Mouse (Mus musculus): Measurements from ENCODE around the gene Eml3.

Gene Eml3

DNA sequence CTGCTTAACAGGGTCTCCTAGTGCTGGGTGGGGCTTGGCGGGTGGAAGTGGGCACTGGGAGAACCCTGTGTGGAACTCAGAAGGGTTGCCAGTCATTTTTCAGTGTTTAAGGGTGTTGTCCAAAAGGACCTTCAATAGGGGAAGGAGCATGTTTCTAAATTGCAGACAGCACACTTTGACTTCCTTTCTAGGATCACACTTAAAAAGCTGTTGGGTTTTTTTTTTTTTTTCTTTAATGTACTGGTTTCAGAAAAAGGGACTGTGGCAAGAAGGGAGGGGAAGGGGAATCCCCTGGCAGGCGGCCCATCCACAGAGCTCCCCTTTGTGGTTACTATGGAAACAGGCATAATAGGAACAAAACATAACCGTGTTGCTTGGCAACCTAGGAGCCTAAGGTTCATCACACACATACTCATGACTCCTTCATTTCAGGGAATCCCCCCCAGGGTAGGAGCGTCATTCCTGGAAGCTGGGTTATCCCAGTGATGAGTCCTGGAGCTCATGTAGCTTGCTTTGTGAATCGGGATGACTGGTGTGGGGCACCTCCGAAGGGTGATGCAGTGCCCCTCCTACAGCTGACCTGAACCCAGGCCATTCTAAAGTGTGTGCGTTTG is 55.0 kb downstream of the Eml3 start:
- CTCF ChIA-PET = interaction anchor here (0.6 to 0.7 kb wide), 4 partner anchors 56 to 293 kb away, joined by 3 to 5 read pairs (median 4); partner anchors contain the start of gene Tmem179b

DNA sequence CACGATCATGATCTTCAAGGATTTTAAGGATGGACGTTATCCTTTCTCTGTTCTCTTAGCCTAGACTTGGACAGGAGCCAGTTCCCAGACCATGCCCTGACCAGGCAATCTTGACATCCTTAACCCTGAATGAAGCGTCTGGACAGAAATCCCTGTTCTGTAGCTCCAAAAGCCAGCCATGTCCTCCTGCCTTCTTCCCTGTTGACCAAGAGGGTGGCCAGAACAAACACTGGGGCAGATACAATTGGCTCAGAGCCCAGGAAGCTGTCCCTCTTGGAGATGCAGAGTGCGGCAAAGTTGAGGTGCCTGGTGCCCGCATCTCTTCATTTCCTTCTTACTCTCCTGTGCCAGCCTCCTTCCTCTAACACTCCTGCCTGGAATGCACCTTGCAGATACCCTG is 56.5 kb downstream of the Eml3 start:
- CTCF ChIA-PET = no interaction called here

DNA sequence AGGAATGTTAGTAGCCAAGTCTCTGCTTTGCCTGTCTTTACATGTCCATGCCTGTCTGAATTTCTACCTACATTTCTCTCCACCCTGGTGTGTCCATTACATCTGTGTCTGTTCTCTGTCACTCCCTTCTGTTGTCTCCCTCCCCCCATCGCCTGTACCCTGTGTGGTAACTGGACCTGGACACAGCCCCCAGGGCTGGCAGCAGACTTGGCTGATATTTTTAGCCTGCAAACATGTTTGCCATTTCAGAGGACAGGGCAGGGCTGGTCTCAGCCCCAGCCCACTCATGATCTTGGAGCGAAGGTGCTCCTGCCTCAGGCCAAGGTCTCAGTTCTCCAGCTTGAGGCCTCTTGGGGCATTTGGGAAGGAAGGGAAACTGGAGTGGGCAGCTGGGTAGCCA is 58.5 kb downstream of the Eml3 start:
- CTCF ChIA-PET = no interaction called here

DNA sequence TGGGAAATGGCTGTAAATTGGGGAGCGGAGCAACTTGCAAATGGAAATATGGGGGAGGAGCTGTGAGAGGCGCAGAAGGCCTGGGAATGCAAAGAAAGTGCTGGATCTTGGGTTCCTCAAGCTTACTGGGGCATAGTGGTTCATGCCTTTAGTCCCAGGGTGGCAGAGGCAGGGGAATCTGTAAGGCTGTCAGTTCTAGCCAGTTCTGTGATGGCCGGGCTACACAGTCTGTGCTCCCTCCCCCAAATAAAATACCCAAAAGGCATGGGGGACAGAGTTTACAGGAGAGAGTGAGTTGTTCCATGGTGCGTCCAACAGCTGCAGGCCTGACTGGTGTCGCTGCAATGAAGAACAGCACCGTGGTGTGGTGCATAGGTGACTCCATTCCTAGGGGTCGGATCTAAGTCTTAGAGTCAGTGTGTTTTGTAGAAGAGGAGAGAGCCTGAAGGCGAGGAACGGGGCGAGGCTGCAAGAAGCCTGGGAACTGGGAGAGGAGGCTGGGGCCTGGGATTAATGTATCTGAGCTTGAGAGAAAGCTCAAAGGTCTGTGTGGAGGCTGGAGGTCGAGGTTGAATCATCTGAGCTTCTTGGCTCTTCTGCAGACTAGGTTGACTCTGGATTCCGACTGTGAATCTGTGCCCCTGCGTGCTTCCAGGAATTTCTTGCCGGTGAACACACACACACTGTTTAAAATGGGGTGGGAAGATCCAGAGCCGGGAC is 59.2 kb downstream of the Eml3 start:
- CTCF ChIA-PET = interaction anchor here (1.2 kb wide), 1 partner anchor 15 kb away, joined by 4 read pairs; no protein-coding TSS in a partner anchor

DNA sequence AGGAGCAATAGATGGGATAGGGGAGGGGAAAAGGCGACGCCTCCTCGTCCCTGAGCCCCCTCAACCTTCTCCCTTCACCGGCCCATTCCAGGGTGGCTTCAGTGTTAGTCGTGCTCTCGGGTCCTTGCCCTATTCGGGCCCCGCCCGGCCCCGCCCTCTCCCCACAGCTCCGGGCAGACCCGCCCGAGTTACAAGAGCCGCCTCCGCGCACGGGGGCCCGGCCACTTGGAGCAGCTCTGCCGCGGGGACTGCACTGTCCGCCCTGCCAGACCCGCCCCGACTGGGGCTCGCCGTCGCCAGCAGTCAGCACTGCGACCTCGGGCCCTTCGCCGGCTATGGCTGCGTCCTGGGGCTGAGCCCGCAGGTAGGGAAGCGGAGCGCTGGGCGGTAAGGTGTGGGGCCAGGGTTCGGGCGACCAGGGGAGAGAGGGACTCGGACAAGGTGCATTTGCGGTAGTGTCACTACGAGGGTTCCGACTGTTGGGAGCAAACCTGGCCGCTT is 59.8 kb downstream of the Eml3 start, which contains the start of gene Ahnak:
TSS of gene Ahnak (plus strand) at position 219 of the 501 bp plus-strand sequence.
- CTCF ChIA-PET = interaction anchor here (1.2 kb wide), 1 partner anchor 15 kb away, joined by 4 read pairs; no protein-coding TSS in a partner anchor

DNA sequence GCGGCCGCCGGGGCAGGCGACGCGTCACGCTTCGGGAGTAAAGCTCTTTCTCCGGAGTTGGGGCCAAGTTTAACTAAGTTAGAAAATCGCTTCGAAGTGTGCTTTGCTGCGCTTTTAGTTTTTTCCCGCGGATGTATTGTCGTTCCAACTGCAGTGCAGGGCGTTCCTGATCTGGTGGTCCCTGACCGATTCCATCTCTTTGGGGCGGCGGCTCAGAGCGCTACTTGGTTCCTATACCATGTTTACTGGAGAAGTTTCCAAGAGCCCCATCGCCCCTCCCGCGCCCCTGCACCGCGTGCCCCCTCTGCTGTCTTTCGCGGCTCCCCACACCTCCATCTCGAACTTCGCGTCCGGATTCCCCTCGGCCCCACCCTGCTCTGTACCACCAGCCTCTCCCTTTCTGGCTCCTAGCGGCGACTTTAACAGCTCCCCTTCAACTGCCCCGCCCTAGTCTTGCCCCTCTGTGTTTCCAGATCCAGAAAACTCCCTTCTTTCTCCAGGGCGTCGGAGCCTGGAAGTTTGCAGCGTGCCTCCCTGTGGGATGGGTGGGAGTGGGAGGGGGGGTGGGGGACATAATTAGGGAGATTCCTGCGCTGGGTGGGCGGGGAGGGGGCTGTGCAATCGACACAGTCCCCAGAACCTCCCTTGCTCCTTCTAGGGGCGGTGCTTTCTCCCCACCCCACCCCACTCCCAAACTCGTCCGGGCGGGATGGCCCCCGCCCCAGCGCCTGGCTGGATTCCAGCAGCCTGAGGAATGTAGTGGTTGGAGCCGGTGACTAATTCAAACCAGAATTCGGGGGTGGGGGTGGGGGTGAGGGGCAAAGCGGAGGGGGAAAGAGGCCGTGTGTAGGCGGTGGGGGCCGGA is 60.4 kb downstream of the Eml3 start:
- CTCF ChIA-PET = interaction anchor here (0.6 to 1.2 kb wide), 2 partner anchors 14 to 94 kb away, joined by 3 to 4 read pairs; no protein-coding TSS in a partner anchor

DNA sequence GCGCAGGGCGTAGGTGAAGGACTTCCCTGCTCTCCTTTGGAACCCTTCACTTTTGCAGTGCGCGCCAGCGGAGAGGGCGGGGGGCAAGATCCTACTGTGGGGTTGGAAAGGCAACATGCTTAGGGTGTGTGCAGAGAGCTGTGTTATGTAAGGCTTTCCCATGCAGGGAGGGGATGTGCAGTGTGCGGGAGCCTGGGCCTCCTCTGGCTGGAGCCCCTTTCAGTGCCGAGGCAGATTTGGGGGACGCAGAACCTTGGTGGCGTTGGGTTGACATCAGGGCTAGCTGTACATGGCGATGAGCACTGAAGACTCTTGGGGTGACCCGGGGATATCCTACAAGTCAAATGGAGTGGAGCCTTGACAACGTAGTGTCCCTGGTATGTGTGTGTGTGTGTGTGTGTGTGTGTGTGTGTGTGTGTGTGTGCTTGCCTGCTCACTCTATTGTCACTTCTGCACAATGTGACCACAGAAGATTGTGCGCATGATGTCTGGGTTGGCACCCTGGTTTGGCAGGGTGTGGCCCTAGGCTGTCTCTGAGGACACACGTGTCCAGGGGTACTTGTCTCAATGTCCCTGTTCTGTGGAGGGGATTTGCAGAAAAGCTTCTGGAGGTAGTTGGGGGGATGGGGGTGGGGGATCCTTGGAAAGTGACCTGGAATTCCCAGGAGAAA is 61.2 kb downstream of the Eml3 start:
- CTCF ChIA-PET = interaction anchor here (0.7 to 0.9 kb wide), 2 partner anchors 47 to 60 kb away, joined by 3 read pairs; no protein-coding TSS in a partner anchor
